Mouse (Mus musculus): ENCODE measurements around the gene Gm39115. TPM values are rescaled to one million over a fixed set of nuclear protein-coding genes. Genes with fewer than 3 reads are reported as not detected.
"Not testable (repeated sequence)": the region's sequence is repeated elsewhere in the genome, so short reads cannot be mapped to it uniquely, and the experiment has no call there.

Gene Gm39115
- polyA plus RNA-seq (2015; fragmentation: Nextera tagmentation; extraction: Ambion mirVana): not detected in 2 replicates

DNA sequence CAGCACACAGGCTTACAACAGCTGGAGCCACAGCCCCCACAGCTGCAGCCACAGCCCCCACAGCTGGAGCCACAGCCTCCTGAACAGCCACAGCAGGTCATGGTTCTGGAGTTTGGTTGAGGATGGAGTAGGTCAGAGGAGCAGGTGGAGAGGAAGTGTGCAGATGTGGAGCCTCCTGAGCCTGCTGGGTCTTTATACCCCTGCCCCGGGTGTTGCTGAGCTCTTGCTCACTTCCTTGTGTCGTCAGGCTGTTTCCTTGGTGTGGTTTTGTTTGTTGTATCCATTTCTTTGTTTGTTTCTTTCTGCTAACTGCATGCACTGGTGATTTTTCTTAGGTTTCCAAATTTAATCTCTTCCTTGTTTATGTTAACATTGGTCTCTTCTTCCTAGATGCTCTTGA is at the start of gene Gm39115:
TSS of gene Gm39115 (minus strand) at position 101 of the 400 bp plus-strand sequence.
- not testable (repeated sequence) for H3K4me1 ChIP-seq; H3K36me3 ChIP-seq; H3K27me3 ChIP-seq; H3K9ac ChIP-seq; H3K4me2 ChIP-seq; H3K9me3 ChIP-seq; H3K4me3 ChIP-seq; H3K27ac ChIP-seq; ATAC-seq (ENCODE audit: borderline replicate concordance, extremely low read depth, low FRiP score, low TSS enrichment)
- WGBS: 27% methylated on average over 2 of the region's 2 CpGs

DNA sequence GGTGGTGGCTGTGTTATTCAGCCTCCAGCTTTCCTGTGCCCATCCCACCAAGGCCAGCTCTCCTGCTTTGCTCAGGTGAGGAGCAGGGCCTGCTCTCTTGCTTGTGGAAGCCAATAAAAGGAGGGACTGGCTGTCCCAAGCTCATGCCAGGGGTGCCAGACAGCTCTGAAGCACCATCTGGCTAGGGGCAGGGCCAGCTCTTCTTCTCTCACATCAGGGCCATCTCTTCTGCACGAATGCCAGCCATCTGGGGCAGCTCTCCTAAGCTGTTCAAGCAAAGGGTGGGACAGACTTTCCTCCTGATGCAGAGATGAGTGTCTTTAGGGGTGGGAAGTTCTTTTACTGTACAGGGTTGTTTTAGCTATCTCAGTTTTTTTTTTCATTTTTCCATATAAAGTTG is 45.2 kb upstream of the Gm39115 start:
- ATAC-seq (ENCODE audit: borderline replicate concordance, extremely low read depth, low FRiP score, low TSS enrichment): no peak
- Histone ChIP-seq H3K27ac (no peak overlapping the region), H3K27me3 (no peaks in the 10 kb centered on the region; the same call in 1 of the 2 replicates), H3K9ac (no peak overlapping the region), H3K4me2 (no peak overlapping the region), H3K36me3 (no peaks in the 10 kb centered on the region), H3K4me1 (no peaks in the 10 kb centered on the region), H3K4me3 (no peak overlapping the region), H3K9me3 (no peaks in the 10 kb centered on the region)
- WGBS: 55% methylated on average over 1 of the region's 1 CpGs

DNA sequence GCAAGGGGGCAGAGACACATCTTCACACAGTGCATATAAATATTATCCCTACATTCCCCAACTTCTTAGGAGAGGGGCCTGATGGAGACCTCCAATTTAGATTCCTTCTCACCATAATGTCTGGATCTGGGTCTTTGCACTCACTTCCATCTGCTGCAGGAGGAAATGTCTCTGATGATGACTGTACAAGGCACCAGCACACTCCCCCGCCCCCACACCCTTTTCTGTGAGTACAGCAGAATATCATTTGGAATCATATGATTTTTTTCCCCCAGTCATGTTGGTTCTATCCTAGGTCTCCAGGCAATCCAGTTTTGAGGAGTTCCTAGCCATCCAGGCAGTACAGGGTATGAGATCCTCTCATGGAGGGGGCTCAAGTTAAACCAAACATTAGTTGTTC is 42.9 kb upstream of the Gm39115 start:
- H3K9ac ChIP-seq: no peak overlapping the region
- H3K4me1 ChIP-seq: no peaks in the 10 kb centered on the region
- no peak overlapping the region for H3K4me2 ChIP-seq
- no peaks in the 10 kb centered on the region for H3K27me3 ChIP-seq
- H3K36me3 ChIP-seq: no peaks in the 10 kb centered on the region
- no peak overlapping the region for H3K4me3 ChIP-seq
- ATAC-seq (ENCODE audit: borderline replicate concordance, extremely low read depth, low FRiP score, low TSS enrichment): no peak
- no peaks in the 10 kb centered on the region for H3K9me3 ChIP-seq
- H3K27ac ChIP-seq: no peak overlapping the region
- 86% methylated on average over 1 of the region's 1 CpGs for WGBS

DNA sequence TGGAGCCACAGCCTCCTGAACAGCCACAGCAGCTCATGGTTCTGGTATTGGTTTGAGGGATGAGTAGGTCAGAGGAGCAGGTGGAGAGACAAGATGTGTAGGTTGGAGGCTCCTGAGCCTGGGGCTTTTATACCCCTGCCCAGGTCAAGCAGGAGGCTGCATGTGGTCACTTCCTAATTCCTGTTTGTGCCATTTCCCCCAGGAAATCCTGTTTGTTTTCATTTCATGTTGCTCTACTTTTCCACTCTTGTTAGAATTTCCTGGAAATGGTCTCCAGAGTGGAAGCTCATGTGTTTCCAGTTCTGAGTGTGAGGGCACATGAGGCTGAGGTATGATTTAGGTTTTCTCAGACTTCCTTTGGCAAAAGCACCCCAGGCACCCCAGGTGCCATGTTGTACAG is 40.1 kb upstream of the Gm39115 start, which contains the start of gene Krtap5-2:
TSS of gene Krtap5-2 (minus strand) at position 101 of the 400 bp plus-strand sequence.
- H3K4me3 ChIP-seq; H3K27ac ChIP-seq; H3K9ac ChIP-seq; H3K9me3 ChIP-seq; H3K36me3 ChIP-seq; H3K4me1 ChIP-seq; ATAC-seq (ENCODE audit: borderline replicate concordance, extremely low read depth, low FRiP score, low TSS enrichment); H3K27me3 ChIP-seq; H3K4me2 ChIP-seq: not testable (repeated sequence)

DNA sequence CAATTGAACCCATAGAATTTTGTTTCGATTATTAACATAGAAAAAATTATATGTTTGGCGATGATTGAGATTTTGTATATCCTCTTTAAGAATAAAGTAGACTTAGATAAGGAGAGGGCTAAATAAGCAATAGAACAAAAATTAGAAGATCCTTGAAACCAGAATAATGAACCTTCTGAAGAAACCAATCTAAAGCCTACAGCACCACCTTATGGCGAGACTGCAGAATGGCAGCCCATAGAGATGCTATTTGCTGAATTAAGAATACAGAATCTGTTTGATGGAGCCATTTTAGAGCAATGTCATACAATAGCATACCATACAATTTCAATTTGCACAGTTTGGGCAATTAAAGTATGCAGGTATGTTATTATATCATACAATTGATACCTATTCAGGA is 34.0 kb upstream of the Gm39115 start:
- Histone ChIP-seq H3K4me1 (no peaks in the 10 kb centered on the region), H3K9ac (no peak overlapping the region), H3K4me2 (no peak overlapping the region), H3K9me3 (no peaks in the 10 kb centered on the region), H3K27me3 (no peaks in the 10 kb centered on the region), H3K27ac (no peak overlapping the region), H3K4me3 (no peak overlapping the region), H3K36me3 (no peaks in the 10 kb centered on the region)
- WGBS: 44% methylated on average over 3 of the region's 3 CpGs
- ATAC-seq (ENCODE audit: borderline replicate concordance, extremely low read depth, low FRiP score, low TSS enrichment): no peak

DNA sequence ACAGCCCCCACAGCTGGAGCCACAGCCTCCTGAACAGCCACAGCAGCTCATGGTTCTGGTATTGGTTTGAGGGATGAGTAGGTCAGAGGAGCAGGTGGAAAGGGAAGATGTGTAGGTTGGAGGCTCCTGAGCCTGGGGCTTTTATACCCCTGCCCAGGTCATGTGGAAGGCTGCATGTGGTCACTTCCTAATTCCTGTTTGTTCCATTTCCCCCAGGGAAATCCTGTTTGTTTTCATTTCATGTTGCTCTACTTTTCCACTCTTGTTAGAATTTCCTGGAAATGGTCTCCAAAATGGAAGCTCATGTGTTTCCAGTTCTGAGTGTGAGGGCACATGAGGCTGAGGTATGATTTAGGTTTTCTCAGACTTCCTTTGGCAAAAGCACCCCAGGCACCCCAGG is 29.8 kb upstream of the Gm39115 start, which contains the start of gene Gm4553:
TSS of gene Gm4553 (minus strand) at position 101 of the 400 bp plus-strand sequence.
- not testable (repeated sequence) for ATAC-seq (ENCODE audit: borderline replicate concordance, extremely low read depth, low FRiP score, low TSS enrichment); H3K9me3 ChIP-seq; H3K27me3 ChIP-seq; H3K4me3 ChIP-seq; H3K27ac ChIP-seq; H3K4me1 ChIP-seq; H3K4me2 ChIP-seq; H3K9ac ChIP-seq; H3K36me3 ChIP-seq

DNA sequence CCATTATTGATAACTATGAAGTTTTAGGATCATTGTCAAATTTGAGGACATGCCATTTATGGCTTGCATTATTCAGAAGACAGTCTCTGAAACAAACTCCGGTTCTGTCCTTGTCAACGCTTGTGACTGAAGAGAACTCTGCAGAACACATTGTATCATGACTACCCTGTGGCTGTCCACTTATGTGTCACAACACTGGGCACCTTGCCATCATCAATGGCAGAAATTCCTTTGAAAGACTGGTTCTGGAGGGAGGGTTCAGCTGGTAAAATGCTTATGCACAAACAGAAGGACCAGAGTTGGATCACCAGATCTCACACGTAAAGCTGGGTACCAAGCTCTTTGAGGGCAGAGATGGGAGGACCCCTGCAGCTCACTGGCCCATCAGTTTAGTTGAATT is 23.5 kb upstream of the Gm39115 start:
- no peaks in the 10 kb centered on the region for H3K4me1 ChIP-seq
- H3K4me3 ChIP-seq: no peak overlapping the region
- no peaks in the 10 kb centered on the region for H3K27me3 ChIP-seq
- no peak overlapping the region for H3K9ac ChIP-seq
- WGBS: 88% methylated on average over 3 of the region's 3 CpGs
- ATAC-seq (ENCODE audit: borderline replicate concordance, extremely low read depth, low FRiP score, low TSS enrichment): no peak
- H3K4me2 ChIP-seq: no peak overlapping the region
- H3K9me3 ChIP-seq: no peaks in the 10 kb centered on the region
- no peaks in the 10 kb centered on the region for H3K36me3 ChIP-seq
- H3K27ac ChIP-seq: no peak overlapping the region

DNA sequence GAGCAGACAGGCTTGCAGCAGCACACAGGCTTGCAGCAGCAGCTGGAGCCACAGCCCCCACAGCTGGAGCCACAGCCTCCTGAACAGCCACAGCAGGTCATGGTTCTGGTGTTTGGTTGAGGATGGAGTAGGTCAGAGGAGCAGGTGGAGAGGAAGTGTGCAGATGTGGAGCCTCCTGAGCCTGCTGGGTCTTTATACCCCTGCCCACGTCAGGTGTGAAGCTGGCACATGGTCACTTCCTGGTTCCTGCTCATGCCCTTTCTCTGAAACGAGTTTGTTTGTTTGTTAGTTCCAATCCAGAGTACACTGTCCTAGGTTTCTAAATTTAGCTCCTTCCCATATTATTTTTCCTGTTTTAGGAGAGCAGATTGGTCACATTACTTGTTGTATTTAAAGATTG is 21.2 kb upstream of the Gm39115 start, which contains the start of gene Gm29735:
TSS of gene Gm29735 (minus strand) at position 101 of the 400 bp plus-strand sequence.
- not testable (repeated sequence) for H3K9ac ChIP-seq; ATAC-seq (ENCODE audit: borderline replicate concordance, extremely low read depth, low FRiP score, low TSS enrichment); H3K4me1 ChIP-seq; H3K27ac ChIP-seq; H3K36me3 ChIP-seq; H3K4me2 ChIP-seq; H3K9me3 ChIP-seq; H3K27me3 ChIP-seq; H3K4me3 ChIP-seq
- WGBS: 33% methylated on average over 2 of the region's 2 CpGs

DNA sequence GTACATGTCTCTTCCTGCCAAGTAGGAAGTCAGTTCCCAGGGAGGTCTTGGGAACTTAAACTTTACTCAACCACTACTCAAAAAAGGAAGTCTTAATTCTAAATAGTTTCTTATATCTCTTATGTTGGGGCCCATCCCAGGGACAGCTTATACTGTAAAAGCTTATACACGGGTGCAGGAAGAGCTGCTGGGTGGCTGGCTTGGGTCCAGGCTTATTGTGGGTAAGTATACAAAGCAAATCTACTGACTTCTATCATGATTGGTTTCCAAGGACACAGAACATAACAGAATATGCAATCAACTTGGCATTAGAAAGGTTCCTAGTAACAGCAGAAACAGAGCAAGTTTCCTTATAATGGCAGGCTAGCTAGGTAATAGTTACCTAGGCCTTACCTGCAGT is 19.5 kb upstream of the Gm39115 start:
- no peak for ATAC-seq (ENCODE audit: borderline replicate concordance, extremely low read depth, low FRiP score, low TSS enrichment)
- H3K9me3 ChIP-seq: no peaks in the 10 kb centered on the region
- H3K27me3 ChIP-seq: no peaks in the 10 kb centered on the region
- no peak overlapping the region for H3K9ac ChIP-seq
- no peak overlapping the region for H3K4me2 ChIP-seq
- no peak overlapping the region for H3K27ac ChIP-seq
- H3K4me3 ChIP-seq: no peak overlapping the region
- WGBS: 41% methylated on average over 1 of the region's 1 CpGs
- H3K4me1 ChIP-seq: no peaks in the 10 kb centered on the region
- H3K36me3 ChIP-seq: no peaks in the 10 kb centered on the region

DNA sequence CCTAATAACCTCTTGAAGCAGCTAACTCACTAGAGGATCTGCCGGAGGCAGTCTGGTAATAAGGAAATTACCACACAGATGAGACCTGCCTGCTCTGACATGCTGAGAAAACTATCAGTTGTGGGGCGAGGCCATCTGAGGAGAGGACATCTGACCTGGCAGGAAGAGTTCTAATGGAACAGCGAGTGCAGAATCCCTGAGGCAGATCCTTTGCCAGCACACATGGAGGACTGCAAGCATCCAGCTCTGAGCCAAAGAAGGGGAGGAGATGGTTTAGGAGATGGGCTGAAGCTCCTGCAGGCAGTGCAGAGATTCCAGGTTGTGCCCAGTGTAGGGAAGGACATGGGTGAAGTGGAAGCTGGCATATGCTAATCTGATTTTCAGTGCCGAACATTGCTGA is 16.4 kb upstream of the Gm39115 start:
- no peak overlapping the region for H3K27ac ChIP-seq
- H3K9ac ChIP-seq: no peak overlapping the region
- no peaks in the 10 kb centered on the region for H3K27me3 ChIP-seq
- H3K4me2 ChIP-seq: no peak overlapping the region
- H3K4me1 ChIP-seq: no peaks in the 10 kb centered on the region
- WGBS: 82% methylated on average over 4 of the region's 4 CpGs
- no peaks in the 10 kb centered on the region for H3K36me3 ChIP-seq
- no peaks in the 10 kb centered on the region for H3K9me3 ChIP-seq
- H3K4me3 ChIP-seq: no peak overlapping the region
- ATAC-seq (ENCODE audit: borderline replicate concordance, extremely low read depth, low FRiP score, low TSS enrichment): no peak

DNA sequence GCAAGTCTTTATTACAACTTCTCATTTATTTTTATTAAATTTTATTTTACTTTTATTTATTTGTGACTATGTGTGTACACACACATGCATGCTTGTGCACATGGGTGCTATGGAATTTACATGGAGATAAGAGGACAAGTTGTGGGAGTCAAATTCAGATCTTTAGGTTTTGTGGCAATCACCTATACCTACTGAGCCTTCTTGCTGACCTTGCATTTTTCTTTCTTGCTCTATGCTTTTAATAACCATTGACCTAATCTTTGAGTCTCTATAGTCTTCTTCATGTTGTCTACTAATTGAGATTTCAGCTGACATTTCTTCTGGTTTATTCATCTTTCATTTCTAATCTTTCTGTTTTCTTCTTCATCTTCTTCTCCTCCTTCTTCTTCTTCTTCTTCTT is 12.8 kb upstream of the Gm39115 start:
- Histone ChIP-seq H3K9ac (no peak overlapping the region), H3K9me3 (no peaks in the 10 kb centered on the region), H3K36me3 (no peaks in the 10 kb centered on the region), H3K4me2 (no peak overlapping the region), H3K4me1 (no peaks in the 10 kb centered on the region), H3K4me3 (no peak overlapping the region), H3K27ac (no peak overlapping the region), H3K27me3 (no peaks in the 10 kb centered on the region)
- ATAC-seq (ENCODE audit: borderline replicate concordance, extremely low read depth, low FRiP score, low TSS enrichment): no peak

DNA sequence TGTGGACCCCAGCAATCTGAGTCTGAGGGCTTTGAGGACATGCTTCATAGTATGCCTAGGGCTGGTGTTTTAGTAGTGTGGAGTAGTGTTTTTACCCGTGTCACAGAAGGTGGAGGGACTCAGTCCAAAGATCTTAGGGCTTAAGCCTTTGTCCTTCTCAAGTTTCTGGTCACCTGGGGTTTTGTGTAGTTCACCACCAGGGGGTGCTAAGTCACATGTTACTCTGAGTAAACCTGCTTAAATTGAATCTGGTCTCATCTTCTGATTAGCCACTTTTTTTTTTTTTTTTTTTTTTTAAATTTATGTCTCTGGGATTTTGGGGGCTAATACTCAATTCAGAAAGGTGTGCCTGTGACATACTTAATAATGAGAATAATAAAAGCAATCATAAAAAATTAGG is 10.2 kb upstream of the Gm39115 start:
- H3K4me1 ChIP-seq: no peaks in the 10 kb centered on the region
- no peak overlapping the region for H3K9ac ChIP-seq
- ATAC-seq (ENCODE audit: borderline replicate concordance, extremely low read depth, low FRiP score, low TSS enrichment): no peak
- no peak overlapping the region for H3K27ac ChIP-seq
- WGBS: 11% methylated on average over 1 of the region's 1 CpGs
- H3K36me3 ChIP-seq: no peaks in the 10 kb centered on the region
- H3K9me3 ChIP-seq: no peaks in the 10 kb centered on the region
- no peak overlapping the region for H3K4me3 ChIP-seq
- H3K27me3 ChIP-seq: no peaks in the 10 kb centered on the region
- H3K4me2 ChIP-seq: no peak overlapping the region

DNA sequence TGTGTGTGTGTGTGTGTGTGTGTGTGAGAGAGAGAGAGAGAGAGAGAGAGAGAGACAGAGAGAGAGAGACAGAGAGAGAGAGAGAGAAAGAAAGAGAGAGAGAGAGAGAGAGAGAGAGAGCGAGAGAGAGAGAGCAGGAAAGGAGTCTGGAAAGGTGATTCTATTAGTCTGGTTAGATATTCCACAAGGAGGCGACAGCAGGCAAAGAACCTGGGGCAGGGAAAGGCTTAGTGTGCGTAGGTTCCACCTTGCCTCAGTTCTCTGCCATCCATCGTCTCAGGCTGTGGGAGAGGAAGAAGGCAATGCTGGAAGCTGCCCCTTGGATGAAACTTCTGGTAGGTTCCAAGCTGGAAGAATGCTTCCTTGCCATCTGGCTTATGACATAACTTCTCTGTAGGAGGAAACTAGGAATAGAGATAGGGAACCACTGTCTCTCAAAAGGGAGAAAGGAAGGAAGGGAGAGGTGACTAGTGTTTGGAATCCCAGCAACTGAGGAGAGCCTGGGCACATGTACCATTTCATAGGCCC is 9.6 kb upstream of the Gm39115 start:
- no peaks in the 10 kb centered on the region for H3K9me3 ChIP-seq
- H3K27me3 ChIP-seq: no peaks in the 10 kb centered on the region
- no peaks in the 10 kb centered on the region for H3K36me3 ChIP-seq
- no peak overlapping the region for H3K9ac ChIP-seq
- WGBS: 27% methylated on average over 4 of the region's 4 CpGs
- ATAC-seq (ENCODE audit: borderline replicate concordance, extremely low read depth, low FRiP score, low TSS enrichment): no peak
- no peaks in the 10 kb centered on the region for H3K4me1 ChIP-seq
- H3K27ac ChIP-seq: no peak overlapping the region
- no peak overlapping the region for H3K4me3 ChIP-seq
- no peak overlapping the region for H3K4me2 ChIP-seq
